24 mouse cellular contexts compared by ENCODE assay signal in the genomic region with DNA sequence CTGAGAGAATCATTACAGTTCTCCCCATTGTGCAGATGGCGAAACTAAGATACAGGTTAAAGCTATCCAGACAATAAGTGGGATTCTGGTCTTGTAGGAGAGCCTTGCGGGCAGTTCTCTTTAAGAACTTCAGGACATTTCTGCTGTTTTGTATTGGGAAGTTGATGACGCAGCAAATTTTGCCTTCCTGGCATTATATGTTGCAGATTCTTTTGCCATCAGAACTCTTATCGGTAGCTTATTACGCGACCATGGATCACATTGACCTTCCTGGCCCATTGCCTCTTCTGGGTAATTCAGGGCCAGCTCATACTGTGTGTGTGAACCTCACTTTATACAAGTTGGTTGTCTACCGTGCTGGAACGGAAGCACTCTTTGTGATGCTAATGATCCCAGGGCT. TPM values are rescaled to one million over a fixed set of nuclear protein-coding genes. Genes with fewer than 3 reads are reported as not detected.
DNase-seq lines count a peak whose midpoint lies in the region; ATAC-seq and TF ChIP-seq lines count a peak whose summit lies in the region.
"Had no signal": no experiment of that assay in that cellular context is flagged by ENCODE, and none has a peak within 500 bp of the region (broad histone marks: within the 10 kb centered on the region; RNA-seq: fewer than 3 reads in every experiment).

No protein-coding gene starts in this region.

- peaks cover 6% of the 10 kb centered on the region; the same call in 1 of the 2 replicates for H3K4me1 ChIP-seq in midbrain, embryonic 11.5 days (ENCODE audit: control insufficient read depth, insufficient read depth, low read length)
- H3K4me1 ChIP-seq in midbrain, postnatal 0 days (ENCODE audit: insufficient read depth, low read length), result peaks cover 3% of the 10 kb centered on the region; the same call in 1 of the 2 replicates
- peaks cover 0 to 9% of the 10 kb centered on the region in 2 experiments; a peak in 2 of 4 replicates for H3K4me1 ChIP-seq in ES-E14 (ENCODE audit: control insufficient read depth in 2 of 2, insufficient read depth in 2 of 2, low read length in 2 of 2, poor library complexity in 1 of 2)

- H3K9me3 ChIP-seq in midbrain, embryonic 11.5 days (ENCODE audit: control insufficient read depth, low read length), result no peaks in the 10 kb centered on the region
- H3K9me3 ChIP-seq in midbrain, postnatal 0 days (ENCODE audit: low read length), result no peaks in the 10 kb centered on the region
- no peaks in the 10 kb centered on the region for H3K9me3 ChIP-seq in ES-E14 (ENCODE audit: control insufficient read depth, insufficient read depth, low read depth, low read length)
- H3K9me3 ChIP-seq: embryonic facial prominence, embryonic 10.5 days; embryonic facial prominence, embryonic 12.5 days; forebrain, embryonic 13.5 days; forebrain, embryonic 15.5 days; G1E had no signal

- in situ Hi-C loops in ES-E14 (cut with MboI; ENCODE audit: low sequenced_read_pairs in 2 of 2, unreplicated experiment in 2 of 2), result no loop called here

- WGBS in midbrain, embryonic 11.5 days, result 86% methylated on average over 8 of the region's 8 CpGs
- WGBS in midbrain, postnatal 0 days, result 80% methylated on average over 8 of the region's 8 CpGs

- ATAC-seq in midbrain, embryonic 11.5 days (ENCODE audit: low FRiP score), result no peak
- no peak for ATAC-seq in midbrain, postnatal 0 days (ENCODE audit: low FRiP score)
- ATAC-seq: forebrain, embryonic 13.5 days; forebrain, embryonic 15.5 days; forebrain, postnatal 0 days; Patski had no signal

- H3K27me3 ChIP-seq in midbrain, embryonic 11.5 days (ENCODE audit: control insufficient read depth, insufficient read depth, low read length), result no peaks in the 10 kb centered on the region
- H3K27me3 ChIP-seq in midbrain, postnatal 0 days (ENCODE audit: insufficient read depth, low read length), result no peaks in the 10 kb centered on the region
- H3K27me3 ChIP-seq: embryonic facial prominence, embryonic 12.5 days; forebrain, embryonic 13.5 days; forebrain, embryonic 15.5 days; Patski had no signal

- H3K4me2 ChIP-seq in midbrain, embryonic 11.5 days, result no peak overlapping the region
- H3K4me2 ChIP-seq in midbrain, postnatal 0 days (ENCODE audit: low read depth, low read length, poor library complexity, severe bottlenecking), result no peak overlapping the region
- H3K4me2 ChIP-seq: embryonic facial prominence, embryonic 12.5 days; forebrain, embryonic 13.5 days; forebrain, embryonic 15.5 days had no signal

- H3K36me3 ChIP-seq in midbrain, embryonic 11.5 days (ENCODE audit: control insufficient read depth, insufficient read depth, low read length), result 0 out of 2 replicates have a peak, but pooled peaks cover 5% of the 10 kb centered on the region
- peaks cover 11% of the 10 kb centered on the region for H3K36me3 ChIP-seq in midbrain, postnatal 0 days (ENCODE audit: insufficient read depth, low read length)
- H3K36me3 ChIP-seq in ES-E14 (ENCODE audit: control insufficient read depth, insufficient read depth, low read length, poor library complexity, severe bottlenecking), result peaks cover 24% of the 10 kb centered on the region

- no peak overlapping the region for H3K4me3 ChIP-seq in midbrain, embryonic 11.5 days (ENCODE audit: low read depth, low read length)
- H3K4me3 ChIP-seq in midbrain, postnatal 0 days (ENCODE audit: low read depth, low read length), result no peak overlapping the region
- H3K4me3 ChIP-seq in ES-E14 (ENCODE audit: insufficient read depth in 1 of 2, low read depth in 1 of 2, low read length in 2 of 2, poor library complexity in 1 of 2, severe bottlenecking in 1 of 2), result no peak overlapping the region
- H3K4me3 ChIP-seq: embryonic facial prominence, embryonic 10.5 days; embryonic facial prominence, embryonic 12.5 days; forebrain, embryonic 13.5 days; forebrain, embryonic 15.5 days had no signal

- no peak overlapping the region for H3K27ac ChIP-seq in midbrain, embryonic 11.5 days (ENCODE audit: low read depth, low read length)
- H3K27ac ChIP-seq in midbrain, postnatal 0 days (ENCODE audit: low read depth, low read length), result no peak overlapping the region
- no peak overlapping the region for H3K27ac ChIP-seq in ES-E14 (ENCODE audit: insufficient read depth, low read depth, low read length, poor library complexity, severe bottlenecking)
- H3K27ac ChIP-seq: embryonic facial prominence, embryonic 10.5 days; embryonic facial prominence, embryonic 12.5 days; forebrain, embryonic 13.5 days; forebrain, embryonic 15.5 days had no signal

- DNase-seq in cerebellum, adult 9-10 months, result peak; percentile 34
- no peak for DNase-seq in cerebellum, adult 18-20 months
- DNase-seq in midbrain, embryonic 11.5 days (ENCODE audit: low spot score, missing footprints), result peak; percentile 59
- DNase-seq in midbrain, postnatal 0 days (ENCODE audit: low spot score), result no peak
- DNase-seq in ES-E14 (ENCODE audit: low read depth, low spot score) (no peak), ZHBTc4 (ENCODE audit: low read depth, low spot score) (peak; percentile 40)
- no peak for DNase-seq in B cell, adult 2 months
- no peak for DNase-seq in adrenal gland, adult 8-10 months
- DNase-seq: adrenal gland, adult 2 months; adrenal gland, postnatal 14 days; adrenal gland, postnatal 36 days; cerebellum, adult 11-12 months; cerebellum, adult 8-10 months; cerebellum, postnatal 10 days; cerebellum, postnatal 25 days; forebrain, postnatal 0 days had no signal

- TF ChIP-seq CTCF in midbrain, postnatal 0 days (IDR thresholded peaks at IDR 0.05), result no peak

- no peak overlapping the region for H3K9ac ChIP-seq in midbrain, embryonic 11.5 days (ENCODE audit: low read length)
- H3K9ac ChIP-seq in midbrain, postnatal 0 days (replicated peaks; ENCODE audit: low read length, poor library complexity, severe bottlenecking), result no peak overlapping the region
- no peak overlapping the region for H3K9ac ChIP-seq in ES-E14 (ENCODE audit: insufficient read depth, low read depth, low read length, poor library complexity, severe bottlenecking)
- H3K9ac ChIP-seq: embryonic facial prominence, embryonic 12.5 days; forebrain, embryonic 13.5 days; forebrain, embryonic 15.5 days; forebrain, postnatal 0 days had no signal

TF ChIP-seq in ES-E14, 5 proteins besides CTCF, POLR2A, EP300 and RAD21:
- peak; percentile 81 for TF ChIP-seq MAFK (IDR thresholded peaks at IDR 0.05; ENCODE audit: insufficient read depth, low read depth, low read length)
- TF ChIP-seq ZNF384 (IDR thresholded peaks at IDR 0.05; ENCODE audit: low read depth, low read length), result no peak
- no peak for TF ChIP-seq CHD2 (IDR thresholded peaks at IDR 0.05; ENCODE audit: low read depth, low read length)
- no peak for TF ChIP-seq ZC3H11A (IDR thresholded peaks at IDR 0.05; ENCODE audit: borderline replicate concordance, low read depth, low read length)
- no peak for TF ChIP-seq HCFC1 (IDR thresholded peaks at IDR 0.05; ENCODE audit: borderline replicate concordance, insufficient read depth, low read length)

RNA-seq across cellular contexts. Expression of gene Cln5, which starts 3.8 kb away (rescaled TPM):
- 27.1 and 30.4 TPM in 2 replicates for polyA plus RNA-seq in midbrain, embryonic 11.5 days (2014; fragmentation: Nextera tagmentation; extraction: Ambion mirVana)
- total RNA-seq in midbrain, postnatal 0 days (2014; rRNA removed), result 7.8 and 10.4 TPM in 2 replicates
- 10.6 and 11.5 TPM in 2 replicates for polyA plus RNA-seq in midbrain, postnatal 0 days (2015; fragmentation: Nextera tagmentation; extraction: Ambion mirVana)
- 12.0 and 26.0 TPM in 2 replicates for total RNA-seq in ES-E14 (2012; rRNA removed)
- 10 to 100 TPM; 25.5 to 36.2 (median 31.6) TPM for total RNA-seq in adrenal gland, adult 8-10 months (2022)

RNA-seq across cellular contexts. Expression of gene Fbxl3, which starts 25.5 kb away (rescaled TPM):
- polyA plus RNA-seq in midbrain, embryonic 11.5 days (2014; fragmentation: Nextera tagmentation; extraction: Ambion mirVana), result 26.5 and 27.3 TPM in 2 replicates
- total RNA-seq in midbrain, postnatal 0 days (2014; rRNA removed), result 64.5 and 67.9 TPM in 2 replicates
- polyA plus RNA-seq in midbrain, postnatal 0 days (2015; fragmentation: Nextera tagmentation; extraction: Ambion mirVana), result 20.2 and 22.5 TPM in 2 replicates
- 32.6 and 65.0 TPM in 2 replicates for total RNA-seq in ES-E14 (2012; rRNA removed)
- 10 to 100 TPM; 60.2 to 93.4 (median 85.3) TPM for total RNA-seq in adrenal gland, adult 8-10 months (2022)

RNA-seq across cellular contexts. Expression of gene Acod1, which starts 27.0 kb away (rescaled TPM):
- not detected in 2 replicates for polyA plus RNA-seq in midbrain, embryonic 11.5 days (2014; fragmentation: Nextera tagmentation; extraction: Ambion mirVana)
- total RNA-seq in midbrain, postnatal 0 days (2014; rRNA removed), result not detected in 2 replicates
- polyA plus RNA-seq in midbrain, postnatal 0 days (2015; fragmentation: Nextera tagmentation; extraction: Ambion mirVana), result not detected in 2 replicates
- total RNA-seq in ES-E14 (2012; rRNA removed), result not detected in 2 replicates
- under 1 TPM in 1 of 4 experiments, not detected in 3; 0.20 TPM for total RNA-seq in adrenal gland, adult 8-10 months (2022)
- total RNA-seq: adrenal gland, adult 2 months; adrenal gland, postnatal 14 days; adrenal gland, postnatal 36 days; forebrain, postnatal 0 days had no signal
- polyA plus RNA-seq: C2C12; embryonic facial prominence, embryonic 10.5 days; embryonic facial prominence, embryonic 12.5 days; forebrain, embryonic 11.5 days; forebrain, embryonic 13.5 days; forebrain, embryonic 15.5 days; forebrain, postnatal 0 days; G1E had no signal

Comparison
In these comparisons a context has a peak if more than half of its experiments do, and no peak if none do; other contexts are left out.
1. DNase-seq: peak in cerebellum, adult 9-10 months (single experiment), midbrain, embryonic 11.5 days (single experiment) and ZHBTc4 (single experiment); none in cerebellum, adult 18-20 months (0 of 2), midbrain, postnatal 0 days (single experiment), ES-E14 (single experiment), B cell, adult 2 months (0 of 2) and adrenal gland, adult 8-10 months (single experiment).